Mouse (Mus musculus): Measurements from ENCODE around the gene Acta2. TPM values are rescaled to one million over a fixed set of nuclear protein-coding genes. Genes with fewer than 3 reads are reported as not detected.
A peak's percentile ranks its signal among the peaks of the same experiment; 100 is the strongest.

Gene Acta2
- polyA plus RNA-seq, 1 experiment: 2,495 TPM

DNA sequence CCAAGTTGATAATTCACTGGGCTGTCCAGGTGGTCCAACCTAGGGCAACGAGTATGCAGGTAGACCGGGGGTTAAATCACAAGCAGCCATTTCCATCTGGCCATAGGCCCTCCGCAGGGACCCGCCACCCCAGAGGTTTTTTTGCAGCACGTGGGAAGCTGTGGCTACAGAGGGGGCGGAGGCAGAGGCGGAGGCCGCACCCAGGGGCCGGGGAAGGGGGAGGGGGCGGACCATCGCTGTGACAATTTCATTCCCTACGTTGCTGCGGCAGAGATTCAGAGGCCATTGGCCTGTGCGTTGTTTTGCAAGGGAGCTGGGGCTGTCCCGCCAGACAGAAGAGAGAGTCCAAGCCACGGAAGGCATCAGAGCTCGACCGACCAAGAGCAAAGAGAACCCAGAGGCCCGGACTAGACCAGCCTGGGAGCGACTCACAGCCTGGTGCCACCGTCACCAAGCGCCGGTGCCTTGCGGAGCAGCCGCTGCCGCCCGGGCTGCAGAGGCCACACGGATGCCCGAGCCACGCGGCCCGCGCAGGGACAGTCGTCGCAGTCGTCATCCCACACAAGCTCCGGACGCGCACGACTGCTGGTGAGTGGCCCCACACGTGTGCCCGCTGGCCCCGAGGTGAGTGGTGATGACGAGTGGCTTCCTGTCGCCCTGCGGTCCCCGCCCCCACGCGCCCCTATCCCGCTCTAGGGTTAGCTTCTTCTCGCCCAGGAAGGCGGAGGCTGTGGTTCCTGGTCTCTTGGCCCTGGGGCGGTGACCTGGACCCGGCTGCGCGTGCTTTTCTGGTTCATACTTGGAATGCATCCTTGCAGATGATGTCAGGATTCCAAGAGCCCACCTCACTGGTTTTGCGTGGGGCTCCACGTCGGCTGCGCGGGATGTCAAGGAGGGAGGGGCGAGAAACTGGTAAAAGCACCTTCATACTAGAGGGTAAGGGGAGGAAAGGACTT lies 63.1 kb downstream of the Acta2 start, which contains the start of gene Stambpl1:
Stambpl1 (plus strand) TSS at position 222 of the 956 bp plus-strand sequence.
- peak; percentile 72 for TF ChIP-seq POLR2A (IDR thresholded peaks at IDR 0.05; ENCODE audit: insufficient read length, low read depth)
- TF ChIP-seq POLR2AphosphoS2 (IDR thresholded peaks at IDR 0.05; ENCODE audit: insufficient read length, low read depth): peak; percentile 58
- no peak for TF ChIP-seq E2F4 (IDR thresholded peaks at IDR 0.05; ENCODE audit: insufficient read depth)
- TF ChIP-seq TCF12 (IDR thresholded peaks at IDR 0.05; ENCODE audit: insufficient read depth, poor library complexity, severe bottlenecking): no peak
- peak; percentile 70 for TF ChIP-seq USF1 (IDR thresholded peaks at IDR 0.05; ENCODE audit: low read depth)
- TF ChIP-seq TCF3 (IDR thresholded peaks at IDR 0.05; ENCODE audit: insufficient read length, low read depth): no peak
- TF ChIP-seq MYOG (IDR thresholded peaks at IDR 0.05; ENCODE audit: control insufficient read depth in 1 of 3, insufficient read depth in 1 of 3, insufficient read length in 2 of 3, low read depth in 2 of 3): peak in 1 of 3 experiments; percentile 63
- TF ChIP-seq MYOD1 (IDR thresholded peaks at IDR 0.05; ENCODE audit: control insufficient read depth in 1 of 3, insufficient read length in 2 of 3, low read depth in 2 of 3): peak in 1 of 3 experiments; percentile 51
- no peak for TF ChIP-seq SRF (IDR thresholded peaks at IDR 0.05; ENCODE audit: control insufficient read depth, insufficient read length, low read depth)
- no peaks in the 10 kb centered on the region for H3K36me3 ChIP-seq (ENCODE audit: control insufficient read depth, insufficient read depth)
- H3K79me2 ChIP-seq (ENCODE audit: control insufficient read depth, insufficient read depth): peaks cover 46% of the 10 kb centered on the region
- H3ac ChIP-seq (ENCODE audit: control insufficient read depth, insufficient read length): peak within 1 kb of the TSS; percentile 8
- H3K4me3 ChIP-seq: peak within 1 kb of the TSS; percentile 94
- H3K4me2 ChIP-seq (ENCODE audit: low read depth): peak within 1 kb of the TSS; percentile 97
- no peaks in the 10 kb centered on the region for H3K27me3 ChIP-seq (ENCODE audit: control insufficient read depth, insufficient read depth, insufficient read length)

DNA sequence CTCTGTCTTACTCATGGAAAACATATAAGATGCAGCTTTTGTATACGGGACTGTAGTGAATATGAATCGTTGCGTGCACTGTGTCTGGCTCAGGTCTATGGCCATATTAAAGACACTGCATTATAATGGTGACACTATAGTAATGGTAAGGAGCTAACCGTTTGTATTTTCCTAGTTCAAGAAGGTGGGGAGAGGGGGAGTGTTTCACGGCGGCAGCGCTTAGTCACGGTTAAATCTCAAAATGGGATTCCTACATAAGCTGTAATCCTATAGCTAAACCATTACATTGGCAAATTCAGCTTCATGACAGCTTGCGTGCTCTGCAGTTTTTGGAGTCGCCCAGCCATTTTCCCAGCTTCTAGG lies 63.8 kb downstream of the Acta2 start:
- Histone ChIP-seq H3K27me3 (ENCODE audit: control insufficient read depth, insufficient read depth, insufficient read length) (no peaks in the 10 kb centered on the region), H3K36me3 (ENCODE audit: control insufficient read depth, insufficient read depth) (no peaks in the 10 kb centered on the region), H3ac (ENCODE audit: control insufficient read depth, insufficient read length) (no peak overlapping the region), H3K4me2 (ENCODE audit: low read depth) (peak overlapping the region; percentile 97), H3K4me3 (peak overlapping the region; percentile 94), H3K79me2 (ENCODE audit: control insufficient read depth, insufficient read depth) (peaks cover 40% of the 10 kb centered on the region)
- TF ChIP-seq MYOD1 (IDR thresholded peaks at IDR 0.05; ENCODE audit: control insufficient read depth in 1 of 3, insufficient read length in 2 of 3, low read depth in 2 of 3) (no peak), MYOG (IDR thresholded peaks at IDR 0.05; ENCODE audit: control insufficient read depth in 1 of 3, insufficient read depth in 1 of 3, insufficient read length in 2 of 3, low read depth in 2 of 3) (no peak)

Other genes with a start within 250 kb of the Acta2 start
- not detected for gene Lipk, start 247.3 kb downstream of the Acta2 start, polyA plus RNA-seq (2012; fragmentation: generic; extraction: Trizol)
- not detected for gene Lipn, start 188.2 kb downstream of the Acta2 start, polyA plus RNA-seq (2012; fragmentation: generic; extraction: Trizol)
- gene Lipm, start 154.7 kb downstream of the Acta2 start, polyA plus RNA-seq (2012; fragmentation: generic; extraction: Trizol): not detected
- 0.06 TPM for gene Ankrd22, start 89.5 kb downstream of the Acta2 start, polyA plus RNA-seq (2012; fragmentation: generic; extraction: Trizol)
- gene Stambpl1, start 63.4 kb downstream of the Acta2 start, polyA plus RNA-seq (2012; fragmentation: generic; extraction: Trizol): 26.9 TPM
- 2.8 TPM for gene Fas, start 35.1 kb upstream of the Acta2 start, polyA plus RNA-seq (2012; fragmentation: generic; extraction: Trizol)
- gene Ch25h, start 219.6 kb upstream of the Acta2 start, polyA plus RNA-seq (2012; fragmentation: generic; extraction: Trizol): 9.9 TPM

Data from myocyte (in vitro differentiated cells).